Comparison of ENCODE assay signal across 9 mouse cellular contexts in the genomic region with DNA sequence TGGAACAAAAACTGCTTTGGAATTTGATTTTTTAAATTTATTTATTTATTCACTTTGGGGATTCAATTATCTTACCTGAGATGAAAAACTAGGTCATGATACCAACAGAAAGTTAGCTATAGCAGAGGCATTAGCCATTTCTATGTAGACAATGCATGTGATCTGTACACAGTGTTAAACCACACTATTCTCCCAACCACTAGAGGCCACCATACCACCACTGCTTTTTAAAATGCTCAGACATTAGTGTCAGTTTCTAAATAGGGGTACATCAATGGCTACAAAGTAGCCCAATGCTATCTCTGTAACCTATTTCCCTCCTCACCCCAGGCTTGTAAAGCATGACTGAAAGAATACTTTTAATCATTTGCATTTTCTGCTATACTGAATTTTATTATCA. TPM values are rescaled to one million over a fixed set of nuclear protein-coding genes. Genes with fewer than 3 reads are reported as not detected.
DNase-seq lines count a peak whose midpoint lies in the region; ATAC-seq and TF ChIP-seq lines count a peak whose summit lies in the region.
"Had no signal": no experiment of that assay in that cellular context is flagged by ENCODE, and none has a peak within 500 bp of the region (broad histone marks: within the 10 kb centered on the region; RNA-seq: fewer than 3 reads in every experiment).

No protein-coding gene starts in this region.

- no peaks in the 10 kb centered on the region for H3K36me3 ChIP-seq in liver, embryonic 14.5 days (replicated peaks; ENCODE audit: control insufficient read depth, insufficient read depth, low read depth)
- peaks cover 48% of the 10 kb centered on the region for H3K36me3 ChIP-seq in liver, embryonic 12.5 days

- no peak for ATAC-seq in liver, embryonic 14.5 days (ENCODE audit: insufficient read depth)
- no peak for ATAC-seq in liver, embryonic 12.5 days

- peak in 1 of 3 experiments; percentile 13 for DNase-seq in liver, embryonic 14.5 days (ENCODE audit: low read depth in 3 of 3, low spot score in 3 of 3)
- DNase-seq in MEL-GATA-1-ER (ENCODE audit: extremely low read depth, low read depth) = peak; percentile 26
- peak; percentile 55 for DNase-seq in embryo, embryonic 10 days (ENCODE audit: low spot score)
- DNase-seq in mesoderm, embryonic 11.5 days (ENCODE audit: low read depth, low spot score) = peak; percentile 9
- no peak for DNase-seq in right cerebral cortex, postnatal 25 days
- DNase-seq in urinary bladder, postnatal 14 days (ENCODE audit: low spot score) = no peak
- DNase-seq: left cerebral cortex, postnatal 4 days had no signal

- no peaks in the 10 kb centered on the region for H3K4me1 ChIP-seq in liver, embryonic 14.5 days (replicated peaks; ENCODE audit: control insufficient read depth in 2 of 2, insufficient read depth in 2 of 2, low read length in 1 of 2)
- no peaks in the 10 kb centered on the region for H3K4me1 ChIP-seq in liver, embryonic 12.5 days
- H3K4me1 ChIP-seq: heart, embryonic 10.5 days had no signal

- no peak overlapping the region for H3K27ac ChIP-seq in liver, embryonic 14.5 days
- no peak overlapping the region for H3K27ac ChIP-seq in liver, embryonic 12.5 days
- H3K27ac ChIP-seq: heart, embryonic 10.5 days had no signal

- TF ChIP-seq CTCF in liver, embryonic 14.5 days (IDR thresholded peaks at IDR 0.05; ENCODE audit: low read depth) = peak; percentile 60

- no peak for TF ChIP-seq EP300 in liver, embryonic 14.5 days (IDR thresholded peaks at IDR 0.05; ENCODE audit: low read depth)

- no peak overlapping the region for H3K9ac ChIP-seq in liver, embryonic 14.5 days (replicated peaks)
- H3K9ac ChIP-seq in liver, embryonic 12.5 days = no peak overlapping the region

- H3K27me3 ChIP-seq in liver, embryonic 14.5 days (ENCODE audit: control insufficient read depth, insufficient read depth, low read length) = no peaks in the 10 kb centered on the region
- no peaks in the 10 kb centered on the region for H3K27me3 ChIP-seq in liver, embryonic 12.5 days (replicated peaks)

- no peak overlapping the region for H3K4me3 ChIP-seq in liver, embryonic 14.5 days (ENCODE audit: insufficient read depth in 1 of 2, low read depth in 2 of 2, low read length in 2 of 2)
- no peak overlapping the region for H3K4me3 ChIP-seq in liver, embryonic 12.5 days
- H3K4me3 ChIP-seq: heart, embryonic 10.5 days had no signal

- no peak overlapping the region for H3K4me2 ChIP-seq in liver, embryonic 14.5 days (ENCODE audit: low read depth)
- H3K4me2 ChIP-seq in liver, embryonic 12.5 days = no peak overlapping the region

- H3K9me3 ChIP-seq in liver, embryonic 14.5 days (ENCODE audit: control insufficient read depth, low read length) = no peaks in the 10 kb centered on the region
- no peaks in the 10 kb centered on the region for H3K9me3 ChIP-seq in liver, embryonic 12.5 days (replicated peaks)
- H3K9me3 ChIP-seq: heart, embryonic 10.5 days had no signal

RNA-seq across cellular contexts. Expression of gene Heatr5b, which starts 26.1 kb away (rescaled TPM):
- polyA plus RNA-seq in liver, embryonic 14.5 days (2012; rRNA removed) = 5.3 and 5.6 TPM in 2 replicates
- polyA plus RNA-seq in liver, embryonic 14.5 days (2014; fragmentation: Nextera tagmentation; extraction: Ambion mirVana) = 3.5 and 3.8 TPM in 2 replicates
- 6.8 and 7.6 TPM in 2 replicates for polyA plus RNA-seq in liver, embryonic 12.5 days (2016; fragmentation: Nextera tagmentation; extraction: Ambion mirVana)

RNA-seq across cellular contexts. Expression of gene Gpatch11, which starts 26.3 kb away (rescaled TPM):
- polyA plus RNA-seq in liver, embryonic 14.5 days (2012; rRNA removed) = 5.1 and 7.1 TPM in 2 replicates
- 16.1 and 17.6 TPM in 2 replicates for polyA plus RNA-seq in liver, embryonic 14.5 days (2014; fragmentation: Nextera tagmentation; extraction: Ambion mirVana)
- 20.3 and 20.8 TPM in 2 replicates for polyA plus RNA-seq in liver, embryonic 12.5 days (2016; fragmentation: Nextera tagmentation; extraction: Ambion mirVana)

Comparison
In these comparisons a context has a peak if more than half of its experiments do, and no peak if none do; other contexts are left out.
1. DNase-seq: peak in MEL-GATA-1-ER (single experiment), embryo, embryonic 10 days (single experiment) and mesoderm, embryonic 11.5 days (single experiment); none in right cerebral cortex, postnatal 25 days (single experiment) and urinary bladder, postnatal 14 days (single experiment).